Mouse (Mus musculus) intestine, embryonic 16.5 days (tissue): ENCODE measurements at regions not wholly inside any gene's neighbourhood (a gene's known extent, or its start where the extent isn't known, plus 50 kb on each side); places are given as distances from the start of the nearest gene placed in this dataset.

Experiments used
- ATAC-seq: fragments of 200-750 bp; cut with Nextera tagmentation; 2 replicates; pipeline ENCODE4 v1.8.0; 2017; ENCODE audit warnings: moderate TSS enrichment, moderate library complexity
- H3K27ac ChIP-seq: fragments of 300-500 bp; sonication (generic); 2 replicates; pipeline ENCODE4 v1.5.1; 2014; ENCODE audit warnings: mild to moderate bottlenecking, low read length
- H3K27me3 ChIP-seq: fragments of 300-500 bp; sonication (generic); replicated peaks from 2 replicates; pipeline ENCODE4 v1.6.1; 2014; ENCODE audit warnings: low read length, control low read depth, mixed read lengths; ENCODE audit not compliant: control insufficient read depth, insufficient read depth
- H3K36me3 ChIP-seq: fragments of 300-500 bp; sonication (generic); 2 replicates; pipeline ENCODE4 v1.6.1; 2014; ENCODE audit warnings: low read length, control low read depth; ENCODE audit not compliant: control insufficient read depth, insufficient read depth
- H3K4me1 ChIP-seq: fragments of 300-500 bp; sonication (generic); 2 replicates; pipeline ENCODE4 v1.6.1; 2014; ENCODE audit warnings: low read length, control low read depth, mixed read lengths; ENCODE audit not compliant: control insufficient read depth, insufficient read depth
- H3K4me2 ChIP-seq: fragments of 300-500 bp; sonication (generic); 2 replicates; pipeline ENCODE4 v1.6.1; 2014; ENCODE audit warnings: low read depth, low read length, control low read depth
- H3K4me3 ChIP-seq: fragments of 300-500 bp; sonication (generic); 2 replicates; pipeline ENCODE4 v1.5.1; 2014; ENCODE audit warnings: mild to moderate bottlenecking, low read length
- H3K9ac ChIP-seq: fragments of 300-500 bp; sonication (generic); 2 replicates; pipeline ENCODE4 v1.6.1; 2014; ENCODE audit warnings: low read depth, low read length
- H3K9me3 ChIP-seq: fragments of 300-500 bp; sonication (generic); 2 replicates; pipeline ENCODE4 v1.6.1; 2016; ENCODE audit warnings: low read length, control low read depth; ENCODE audit not compliant: control insufficient read depth
- WGBS: fragments of 180-500 bp; shearing (Covaris S2); extraction: QIAGEN DNeasy Blood & Tissue Kit; methylation state at CpG from one replicate; pipeline ENCODE4 v1.1.7; 2014; 5-methylcytosine and 5-hydroxymethylcytosine counted together

GRCm38 (mm10) chr12:97952204-97952603, 307.1 kb downstream of the Galc start:
- Histone ChIP-seq H3K27ac (no peak overlapping the region), H3K36me3 (no peaks in the 10 kb centered on the region), H3K4me3 (no peak overlapping the region), H3K4me2 (no peak overlapping the region), H3K4me1 (no peaks in the 10 kb centered on the region), H3K27me3 (no peaks in the 10 kb centered on the region), H3K9me3 (no peaks in the 10 kb centered on the region; the same call in 1 of the 2 replicates), H3K9ac (no peak overlapping the region)
- WGBS: 69% methylated on average over 8 of the region's 8 CpGs
- no peak for ATAC-seq

GRCm38 (mm10) chr12:97950072-97950471, 309.2 kb downstream of the Galc start:
- no peak for ATAC-seq
- Histone ChIP-seq H3K4me2 (no peak overlapping the region), H3K9ac (no peak overlapping the region), H3K4me1 (no peaks in the 10 kb centered on the region), H3K27ac (no peak overlapping the region), H3K27me3 (no peaks in the 10 kb centered on the region), H3K36me3 (no peaks in the 10 kb centered on the region), H3K9me3 (no peaks in the 10 kb centered on the region; the same call in 1 of the 2 replicates), H3K4me3 (no peak overlapping the region)
- 76% methylated on average over 3 of the region's 3 CpGs for WGBS

GRCm38 (mm10) chr12:97947421-97947820, 311.8 kb downstream of the Galc start:
- ATAC-seq: no peak
- H3K4me1 ChIP-seq: no peaks in the 10 kb centered on the region
- no peaks in the 10 kb centered on the region for H3K36me3 ChIP-seq
- H3K27ac ChIP-seq: no peak overlapping the region
- WGBS: 73% methylated on average over 8 of the region's 8 CpGs
- H3K9ac ChIP-seq: no peak overlapping the region
- no peak overlapping the region for H3K4me3 ChIP-seq
- no peaks in the 10 kb centered on the region; the same call in 1 of the 2 replicates for H3K9me3 ChIP-seq
- H3K4me2 ChIP-seq: no peak overlapping the region
- H3K27me3 ChIP-seq: no peaks in the 10 kb centered on the region

GRCm38 (mm10) chr12:97938361-97938760, 320.9 kb downstream of the Galc start:
- H3K9ac ChIP-seq: no peak overlapping the region
- H3K9me3 ChIP-seq: no peaks in the 10 kb centered on the region
- H3K27me3 ChIP-seq: no peaks in the 10 kb centered on the region
- no peak overlapping the region for H3K4me2 ChIP-seq
- no peaks in the 10 kb centered on the region for H3K4me1 ChIP-seq
- no peak for ATAC-seq
- H3K27ac ChIP-seq: no peak overlapping the region
- H3K4me3 ChIP-seq: no peak overlapping the region
- WGBS: 74% methylated on average over 5 of the region's 5 CpGs
- H3K36me3 ChIP-seq: no peaks in the 10 kb centered on the region

GRCm38 (mm10) chr12:97929877-97930276, 329.4 kb downstream of the Galc start:
- Histone ChIP-seq H3K9ac (no peak overlapping the region), H3K4me1 (no peaks in the 10 kb centered on the region), H3K4me3 (no peak overlapping the region), H3K9me3 (no peaks in the 10 kb centered on the region), H3K27me3 (no peaks in the 10 kb centered on the region), H3K27ac (no peak overlapping the region), H3K36me3 (no peaks in the 10 kb centered on the region), H3K4me2 (no peak overlapping the region)
- 57% methylated on average over 5 of the region's 5 CpGs for WGBS
- ATAC-seq: no peak

GRCm38 (mm10) chr12:97927036-97927435, 332.2 kb downstream of the Galc start:
- no peak overlapping the region for H3K9ac ChIP-seq
- H3K27me3 ChIP-seq: no peaks in the 10 kb centered on the region
- no peaks in the 10 kb centered on the region for H3K4me1 ChIP-seq
- no peaks in the 10 kb centered on the region for H3K36me3 ChIP-seq
- no peak overlapping the region for H3K27ac ChIP-seq
- ATAC-seq: no peak
- H3K4me3 ChIP-seq: no peak overlapping the region
- no peaks in the 10 kb centered on the region for H3K9me3 ChIP-seq
- 96% methylated on average over 1 of the region's 1 CpGs for WGBS
- H3K4me2 ChIP-seq: no peak overlapping the region

GRCm38 (mm10) chr12:97921349-97922264, 337.7 kb downstream of the Galc start:
- no peak overlapping the region for H3K4me3 ChIP-seq
- 71% methylated on average over 21 of the region's 21 CpGs for whole genome bisulfite sequencing
- H3K27me3 ChIP-seq: no peaks in the 10 kb centered on the region
- no peak overlapping the region for H3K9ac ChIP-seq
- no peak overlapping the region for H3K4me2 ChIP-seq
- no peaks in the 10 kb centered on the region for H3K4me1 ChIP-seq
- H3K9me3 ChIP-seq: no peaks in the 10 kb centered on the region
- H3K36me3 ChIP-seq: no peaks in the 10 kb centered on the region
- H3K27ac ChIP-seq: no peak overlapping the region
- no peak for ATAC-seq

- no peak for ATAC-seq
- no peak overlapping the region for H3K9ac ChIP-seq
- H3K4me3 ChIP-seq: no peak overlapping the region
- H3K27me3 ChIP-seq: no peaks in the 10 kb centered on the region
- H3K9me3 ChIP-seq: no peaks in the 10 kb centered on the region
- 92% methylated on average over 3 of the region's 3 CpGs for WGBS
- H3K36me3 ChIP-seq: no peaks in the 10 kb centered on the region
- no peak overlapping the region for H3K4me2 ChIP-seq
- no peak overlapping the region for H3K27ac ChIP-seq
- no peaks in the 10 kb centered on the region for H3K4me1 ChIP-seq
Measured at GRCm38 (mm10) chr12:97918416-97918815, 340.8 kb downstream of the Galc start.

GRCm38 (mm10) chr12:97915026-97915425, 344.2 kb downstream of the Galc start:
- H3K4me3 ChIP-seq: no peak overlapping the region
- 79% methylated on average over 4 of the region's 4 CpGs for WGBS
- ATAC-seq: no peak

More at GRCm38 (mm10) chr12:97915026-97915425, 344.2 kb downstream of the Galc start:
- no peaks in the 10 kb centered on the region for H3K9me3 ChIP-seq
- H3K27ac ChIP-seq: no peak overlapping the region
- H3K4me1 ChIP-seq: no peaks in the 10 kb centered on the region
- no peak overlapping the region for H3K4me2 ChIP-seq
- H3K36me3 ChIP-seq: no peaks in the 10 kb centered on the region
- H3K27me3 ChIP-seq: no peaks in the 10 kb centered on the region
- H3K9ac ChIP-seq: no peak overlapping the region
